Comparison of ENCODE assay signal across 8 mouse cellular contexts in genomic region chr1:136007211-136008158, GRCm38 (mm10). TPM values are rescaled to one million over a fixed set of nuclear protein-coding genes. Genes with fewer than 3 reads are reported as not detected.
DNase-seq lines count a peak whose midpoint lies in the region.

TSS of gene Tmem9 (plus strand) at chr1:136008150.

- peak within 1 kb of the TSS; percentile 61 for H3K4me3 ChIP-seq in hindbrain, embryonic 10.5 days

- peaks cover 13% of the 10 kb centered on the region for H3K4me1 ChIP-seq in hindbrain, embryonic 10.5 days (replicated peaks)

- DNase-seq in MN1 (ENCODE audit: low spot score), result peak; percentile 11
- DNase-seq in c-Kit-positive CD71-positive TER-119-positive erythroid progenitor cells, embryonic 14.5 days (ENCODE audit: low spot score), result peak; percentile 92
- peak; percentile 20 to 61 for DNase-seq in frontal cortex, adult 2 months (ENCODE audit: extremely low spot score in 1 of 2, low spot score in 1 of 2)
- DNase-seq in hindbrain, embryonic 10.5 days (ENCODE audit: low spot score), result peak; percentile 74
- peak; percentile 44 for DNase-seq in layer of hippocampus, adult 9-10 months (ENCODE audit: low spot score)
- peak; percentile 90 for DNase-seq in lung, postnatal 10 days
- peak; percentile 71 for DNase-seq in ovary, postnatal 36 days (ENCODE audit: low spot score)
- peak; percentile 50 for DNase-seq in urinary bladder, adult 2 months (ENCODE audit: low spot score)

- H3K27ac ChIP-seq in hindbrain, embryonic 10.5 days, result 0 out of 2 replicates have a peak within 1 kb of the TSS, but pooled peaks have one; percentile 12

- H3K36me3 ChIP-seq in hindbrain, embryonic 10.5 days, result no peaks in the 10 kb centered on the region

- H3K27me3 ChIP-seq in hindbrain, embryonic 10.5 days (ENCODE audit: insufficient read depth, poor library complexity, severe bottlenecking), result peaks cover 38% of the 10 kb centered on the region

- H3K9me3 ChIP-seq in hindbrain, embryonic 10.5 days, result no peaks in the 10 kb centered on the region

- WGBS in hindbrain, embryonic 10.5 days, result 3% methylated on average over 37 of the region's 37 CpGs

RNA-seq across cellular contexts. Expression of gene Tmem9, which starts in this region (rescaled TPM):
- 108 and 113 TPM in 2 replicates for polyA plus RNA-seq in frontal cortex, adult 2 months (2012; rRNA removed)
- 148 and 161 TPM in 2 replicates for polyA plus RNA-seq in hindbrain, embryonic 10.5 days (2016; fragmentation: Nextera tagmentation; extraction: Ambion mirVana)
- polyA plus RNA-seq in urinary bladder, adult 2 months (2012; rRNA removed), result 52.4 and 55.4 TPM in 2 replicates

Comparison
In these comparisons a context has a peak if more than half of its experiments do, and no peak if none do; other contexts are left out.
1. Peak in every context shown above with its lines: DNase-seq, H3K4me3 ChIP-seq and H3K27ac ChIP-seq.
2. DNase-seq: peak in every context shown above with its lines; median percentile 92 in c-Kit-positive CD71-positive TER-119-positive erythroid progenitor cells, embryonic 14.5 days; 90 in lung, postnatal 10 days; 74 in hindbrain, embryonic 10.5 days; 71 in ovary, postnatal 36 days; 50 in urinary bladder, adult 2 months; 44 in layer of hippocampus, adult 9-10 months; 40 in frontal cortex, adult 2 months; 11 in MN1.